Mouse (Mus musculus): ENCODE measurements at regions not wholly inside any gene's neighbourhood (a gene's known extent, or its start where the extent isn't known, plus 50 kb on each side); places are given as distances from the start of the nearest gene placed in this dataset.

DNA sequence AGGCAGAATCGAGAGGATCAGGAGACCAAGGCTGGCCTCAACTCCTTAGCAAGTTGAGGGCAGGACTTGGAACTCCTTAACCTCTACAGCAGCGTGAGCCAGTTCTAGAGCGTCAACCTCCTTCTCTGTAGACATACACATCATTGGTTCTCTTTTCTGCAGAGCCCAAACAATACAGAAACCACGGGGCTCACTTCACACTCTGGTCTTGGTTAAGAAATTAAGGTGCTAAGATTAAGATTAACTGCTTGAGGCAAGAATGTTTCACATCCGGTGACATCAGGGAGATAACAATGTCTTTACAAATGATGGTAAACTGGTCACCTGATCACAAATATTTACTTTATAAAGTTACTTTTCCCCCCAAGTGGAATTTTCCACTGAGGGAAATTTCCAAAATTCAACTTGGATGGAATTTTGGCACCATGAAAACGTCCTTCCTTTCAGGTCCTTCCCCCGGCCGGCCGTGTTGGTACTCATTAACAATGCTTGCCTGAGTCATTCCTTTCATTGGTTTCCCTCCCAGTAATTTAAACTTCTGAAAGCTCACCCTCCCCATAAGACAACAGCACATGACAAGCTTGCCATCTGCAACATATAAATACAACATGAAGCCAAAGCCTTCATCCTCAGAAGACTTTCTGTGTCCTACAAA, 77.3 kb upstream of the Kdm7a start:
- DNase-seq (ENCODE audit: low spot score in 2 of 2): no peak

- DNase-seq (ENCODE audit: low spot score in 2 of 2): peak in 1 of 2 experiments; percentile 15
Measured at GRCm38 (mm10) chr6:39278317-39278716, 71.7 kb upstream of the Kdm7a start.

- DNase-seq (ENCODE audit: low spot score in 2 of 2): peak; percentile 37 to 48
Measured at GRCm38 (mm10) chr6:39274774-39275502, 68.3 kb upstream of the Kdm7a start.

GRCm38 (mm10) chr6:39273427-39273826, 66.8 kb upstream of the Kdm7a start:
- no peak for DNase-seq (ENCODE audit: low spot score in 2 of 2)

DNA sequence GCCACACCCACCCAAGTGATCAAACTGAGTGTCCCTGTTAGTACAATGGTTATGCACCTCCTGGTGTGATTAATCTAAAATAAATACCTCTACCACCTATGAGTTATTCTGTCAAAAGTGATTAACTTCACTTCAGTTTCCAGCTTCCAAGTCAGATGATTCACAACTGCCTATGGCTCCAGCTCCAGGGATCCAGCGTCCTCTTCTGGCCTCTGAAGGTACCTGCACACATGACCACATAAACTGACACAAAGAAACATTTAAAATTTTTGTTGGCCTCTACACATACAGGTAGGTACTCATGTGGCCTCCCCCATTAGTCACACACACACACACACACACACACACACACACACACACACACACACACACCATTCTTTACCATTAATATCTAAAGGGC, 63.9 kb upstream of the Kdm7a start:
- no peak for DNase-seq (ENCODE audit: low spot score in 2 of 2)

DNA sequence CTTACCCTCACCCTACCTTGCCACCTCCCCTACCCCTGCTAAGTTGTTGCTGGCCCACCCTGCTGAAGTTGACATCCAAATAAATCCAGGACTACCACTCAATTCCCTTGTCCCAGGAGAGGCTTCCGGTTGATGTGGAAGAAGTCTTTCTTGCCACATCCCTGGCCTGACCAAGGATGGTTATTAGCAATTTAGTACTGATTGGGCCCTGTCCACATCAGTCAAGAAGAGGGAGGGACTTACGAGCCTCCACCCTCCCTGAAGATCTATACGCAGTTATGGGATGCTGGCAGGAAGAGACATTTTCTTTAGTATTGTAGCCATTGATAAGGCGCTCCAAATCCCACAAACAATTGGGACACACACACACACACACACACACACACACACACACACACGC, 63.1 kb upstream of the Kdm7a start:
- no peak for DNase-seq (ENCODE audit: low spot score in 2 of 2)

DNA sequence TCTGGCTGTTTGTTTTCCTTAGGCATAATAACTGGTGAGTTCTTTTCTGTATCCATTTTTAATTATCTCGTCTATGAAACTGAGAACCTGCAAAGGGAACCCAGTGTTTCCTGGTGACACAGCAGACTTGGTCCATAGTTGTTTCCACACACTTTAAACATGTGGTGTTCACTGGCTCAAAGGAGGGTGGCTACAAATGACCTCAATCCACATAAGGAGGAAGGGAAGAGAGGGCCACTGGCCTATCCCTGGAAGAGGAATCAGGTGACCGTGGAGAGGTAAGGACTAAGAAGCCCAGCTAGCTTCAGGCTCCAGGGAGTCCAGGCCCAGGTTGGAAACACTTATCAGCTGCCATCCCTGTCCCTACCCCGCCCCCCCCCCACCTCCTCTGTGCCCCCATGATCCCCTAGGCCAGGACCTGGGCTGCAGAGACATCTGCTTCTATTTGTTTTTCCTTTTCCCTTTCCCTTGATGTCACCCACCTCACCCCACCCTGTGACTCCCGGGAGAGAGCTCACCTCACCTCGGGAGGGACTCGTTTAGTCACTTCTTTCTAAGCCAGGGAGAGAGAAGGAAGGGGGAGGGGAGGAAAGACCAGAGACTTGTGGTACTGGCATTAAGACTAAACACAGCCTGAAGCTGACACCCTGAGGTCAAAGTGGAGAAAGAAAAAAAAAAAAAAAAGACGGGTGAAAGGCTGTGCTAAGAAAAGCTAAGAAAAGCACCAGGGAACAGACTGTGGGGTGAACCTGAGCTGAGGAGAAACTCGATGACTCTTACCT, 62.2 kb upstream of the Kdm7a start:
- DNase-seq (ENCODE audit: low spot score in 2 of 2): no peak

DNA sequence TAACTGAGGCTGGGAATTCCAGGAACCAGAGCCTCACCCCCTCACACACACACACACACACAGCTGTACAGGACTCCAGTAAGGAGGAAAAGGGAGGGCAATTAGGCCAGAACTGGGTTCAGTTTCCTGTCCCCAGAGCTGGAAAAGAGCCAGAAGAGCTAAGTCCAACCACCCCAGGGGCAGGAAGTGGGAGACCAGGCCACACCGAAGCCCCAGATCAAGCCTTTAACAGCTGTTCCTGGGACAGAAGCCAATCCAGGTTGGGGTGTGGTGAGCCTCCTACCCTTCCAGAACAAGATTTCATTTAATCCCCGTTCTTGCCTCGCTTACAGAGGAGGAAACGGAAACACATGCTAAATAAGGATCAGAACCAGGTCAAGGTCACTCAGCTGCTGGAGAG, 58.1 kb upstream of the Kdm7a start:
- no peak for DNase-seq (ENCODE audit: low spot score in 2 of 2)

DNA sequence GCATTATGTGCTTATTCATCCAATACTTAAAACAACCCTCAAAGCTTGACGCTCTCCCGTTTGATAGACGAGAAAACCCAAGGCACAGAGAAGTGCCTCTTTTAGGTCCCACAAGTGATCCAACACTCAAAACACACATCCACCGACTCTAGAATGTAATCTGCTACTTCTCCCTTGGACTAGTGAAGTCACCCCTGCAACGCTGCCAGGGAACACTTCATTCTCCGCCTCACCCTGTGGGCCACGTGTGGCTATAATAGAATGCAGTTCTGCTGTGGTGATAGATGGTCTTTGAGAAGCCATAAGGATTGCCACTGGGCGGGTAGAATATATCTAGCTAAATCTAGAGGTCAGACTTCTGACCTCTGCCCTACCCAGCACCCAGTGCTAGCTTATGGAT, 57.0 kb upstream of the Kdm7a start:
- no peak for DNase-seq (ENCODE audit: low spot score in 2 of 2)

DNA sequence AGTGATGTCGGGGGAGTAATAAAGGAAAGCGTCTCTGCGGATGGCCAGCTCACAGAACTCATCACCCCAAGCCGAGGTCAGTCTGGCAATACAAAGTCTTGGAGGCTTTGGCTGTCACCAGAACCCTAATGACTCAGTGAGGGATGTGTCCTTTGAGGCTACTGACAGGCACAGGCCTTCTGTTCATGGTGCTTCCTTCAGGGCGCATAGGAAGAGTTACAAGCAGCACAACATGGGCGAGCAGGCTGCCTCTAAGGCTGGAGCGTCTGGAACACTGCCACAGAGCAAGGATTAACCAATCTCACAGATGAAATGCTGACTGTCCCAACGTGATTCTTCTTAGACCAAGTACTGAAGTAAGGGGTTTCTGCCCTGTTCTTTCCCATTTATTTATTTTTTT, 55.4 kb upstream of the Kdm7a start:
- DNase-seq (ENCODE audit: low spot score in 2 of 2): no peak

- no peak for DNase-seq (ENCODE audit: low spot score in 2 of 2)
Measured at GRCm38 (mm10) chr6:39260480-39260879, 53.9 kb upstream of the Kdm7a start.

DNA sequence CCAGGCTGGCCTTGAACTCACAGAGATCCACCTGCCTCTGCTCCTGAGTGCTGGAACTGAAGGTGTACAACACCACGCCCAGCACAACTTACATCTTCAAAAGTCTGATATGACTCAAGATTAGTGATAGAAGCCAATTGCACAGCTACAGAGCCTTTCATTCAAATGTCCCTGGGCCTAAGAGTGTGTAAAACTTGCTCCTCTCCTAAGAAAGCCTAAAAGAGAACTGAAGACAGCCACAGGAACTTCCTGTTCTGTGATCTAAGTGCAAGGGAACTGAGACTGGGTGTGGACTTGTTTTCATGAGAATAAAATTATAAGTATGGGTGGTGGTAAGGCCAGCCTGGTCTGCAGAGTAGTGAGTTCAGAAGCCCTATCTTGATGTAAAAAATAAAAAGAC, 52.5 kb upstream of the Kdm7a start:
- peak; percentile 77 to 82 for DNase-seq (ENCODE audit: low spot score in 2 of 2)

GRCm38 (mm10) chr6:39258656-39259055, 52.1 kb upstream of the Kdm7a start:
- no peak for DNase-seq (ENCODE audit: low spot score in 2 of 2)

- peak; percentile 16 to 34 for DNase-seq (ENCODE audit: low spot score in 2 of 2)
Measured at GRCm38 (mm10) chr6:39257667-39258395, 51.2 kb upstream of the Kdm7a start.

DNA sequence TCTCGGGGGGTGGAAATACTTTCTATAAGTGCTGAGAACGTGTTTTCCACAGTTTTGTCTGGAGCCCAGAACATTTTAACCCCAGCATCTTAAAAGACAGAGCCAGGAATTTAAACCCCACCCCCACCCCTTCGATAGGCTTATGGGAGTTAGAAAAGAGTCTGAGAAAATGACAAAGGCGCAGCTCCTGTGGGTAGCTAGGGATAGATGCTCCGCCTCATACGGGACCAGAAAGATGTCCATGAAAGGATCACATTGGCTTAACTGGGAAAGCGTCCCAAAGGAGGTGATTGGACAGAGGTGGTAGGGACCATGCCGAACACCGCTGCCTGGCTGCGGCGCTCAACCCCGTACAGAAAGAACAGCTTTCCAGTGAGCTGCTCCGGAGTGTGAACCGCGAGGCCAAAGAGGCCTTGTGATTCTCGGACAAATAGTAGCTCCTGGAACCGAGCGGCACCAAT, 50.6 kb upstream of the Kdm7a start:
- peak in 1 of 2 experiments; percentile 20 for DNase-seq (ENCODE audit: low spot score in 2 of 2)

- DNase-seq (ENCODE audit: low spot score in 2 of 2): peak; percentile 32 to 47
Measured at GRCm38 (mm10) chr6:39256304-39257103, 49.9 kb upstream of the Kdm7a start.
